Mouse (Mus musculus) hindbrain, embryonic 16.5 days (tissue): ENCODE data around the gene Smc5. TPM values are rescaled to one million over a fixed set of nuclear protein-coding genes. Genes with fewer than 3 reads are reported as not detected.

Experiments used
- ATAC-seq: fragments of 200-750 bp; cut with Nextera tagmentation; 2 replicates; pipeline ENCODE4 v1.8.0; 2017; ENCODE audit warnings: moderate TSS enrichment, moderate library complexity
- H3K27ac ChIP-seq: fragments of 300-500 bp; sonication (generic); 2 replicates; pipeline ENCODE4 v1.5.1; 2014; ENCODE audit warnings: low read depth, mild to moderate bottlenecking, control low read depth, low read length, moderate library complexity
- H3K27me3 ChIP-seq: fragments of 300-500 bp; sonication (generic); replicated peaks from 2 replicates; pipeline ENCODE4 v1.6.1; 2014; ENCODE audit warnings: low read length; ENCODE audit not compliant: control insufficient read depth, insufficient read depth
- H3K36me3 ChIP-seq: fragments of 300-500 bp; sonication (generic); 2 replicates; pipeline ENCODE4 v1.6.1; 2014; ENCODE audit warnings: mild to moderate bottlenecking, low read length, moderate library complexity, mixed read lengths; ENCODE audit not compliant: control insufficient read depth, insufficient read depth
- H3K4me1 ChIP-seq: fragments of 300-500 bp; sonication (generic); 2 replicates; pipeline ENCODE4 v1.6.1; 2014; ENCODE audit warnings: low read depth, low read length; ENCODE audit not compliant: control insufficient read depth, insufficient read depth
- H3K4me2 ChIP-seq: fragments of 300-500 bp; sonication (generic); 2 replicates; pipeline ENCODE4 v1.6.1; 2014; ENCODE audit warnings: mild to moderate bottlenecking, low read length, control low read depth, moderate library complexity
- H3K4me3 ChIP-seq: fragments of 300-500 bp; sonication (generic); 2 replicates; pipeline ENCODE4 v1.5.1; 2014; ENCODE audit warnings: mild to moderate bottlenecking, low read length, control low read depth, moderate library complexity
- H3K9ac ChIP-seq: fragments of 300-500 bp; sonication (generic); 2 replicates; pipeline ENCODE4 v1.6.1; 2014; ENCODE audit warnings: low read depth, mild to moderate bottlenecking, control low read depth, low read length, moderate library complexity
- H3K9me3 ChIP-seq: fragments of 300-500 bp; sonication (generic); 2 replicates; pipeline ENCODE4 v1.6.1; 2014; ENCODE audit warnings: mild to moderate bottlenecking, low read length, moderate library complexity; ENCODE audit not compliant: control insufficient read depth
- WGBS: fragments of 180-500 bp; shearing (Covaris S2); extraction: QIAGEN DNeasy Blood & Tissue Kit; methylation state at CpG from one replicate; pipeline ENCODE4 v1.1.7; 2014; 5-methylcytosine and 5-hydroxymethylcytosine counted together
- polyA plus RNA-seq: library from polyadenylated mRNA; unstranded; fragments of >200 nt; fragmentation: Nextera tagmentation; extraction: Ambion mirVana; gene quantifications from 2 replicates; pipeline ENCODE4 v1.2.1, GENCODE M21; 2015

The Smc5 gene
- polyA plus RNA-seq, 1 experiment from 2014 or later, result 21.2 TPM

- Histone ChIP-seq H3K36me3 (no peaks in the 10 kb centered on the region), H3K9ac (no peak overlapping the region), H3K9me3 (no peaks in the 10 kb centered on the region), H3K27ac (no peak overlapping the region), H3K27me3 (no peaks in the 10 kb centered on the region), H3K4me3 (no peak overlapping the region), H3K4me2 (no peak overlapping the region), H3K4me1 (no peaks in the 10 kb centered on the region)
- WGBS, result 72% methylated on average over 6 of the region's 6 CpGs
- ATAC-seq, result peak; percentile 45
Observed at GRCm38 (mm10) chr19:23162877-23163276, 110.8 kb downstream of the Smc5 start.

GRCm38 (mm10) chr19:23162387-23162809 lies 111.3 kb downstream of the Smc5 start:
- ATAC-seq, result 0 out of 2 replicates have a peak, but pooled peaks have one; percentile 6
- H3K4me2 ChIP-seq, result no peak overlapping the region
- H3K9ac ChIP-seq, result no peak overlapping the region
- H3K9me3 ChIP-seq, result no peaks in the 10 kb centered on the region
- H3K36me3 ChIP-seq, result no peaks in the 10 kb centered on the region
- H3K4me3 ChIP-seq, result no peak overlapping the region
- 30% methylated on average over 8 of the region's 8 CpGs for WGBS
- no peaks in the 10 kb centered on the region for H3K4me1 ChIP-seq
- H3K27me3 ChIP-seq, result no peaks in the 10 kb centered on the region
- H3K27ac ChIP-seq, result no peak overlapping the region

- Histone ChIP-seq H3K4me3 (no peak overlapping the region), H3K9me3 (no peaks in the 10 kb centered on the region), H3K36me3 (no peaks in the 10 kb centered on the region), H3K27ac (no peak overlapping the region), H3K27me3 (no peaks in the 10 kb centered on the region), H3K4me2 (no peak overlapping the region), H3K9ac (no peak overlapping the region), H3K4me1 (no peaks in the 10 kb centered on the region)
- ATAC-seq, result no peak
- WGBS, result 76% methylated on average over 10 of the region's 10 CpGs
Observed at GRCm38 (mm10) chr19:23159780-23160395, 113.8 kb downstream of the Smc5 start.

Other genes with a start within 250 kb of the Smc5 start
- gene Klf9, start 132.7 kb downstream of the Smc5 start, polyA plus RNA-seq, result 3.8 and 4.9 TPM in 2 replicates
- 2.5 and 2.6 TPM in 2 replicates for gene Mamdc2, start 174.5 kb upstream of the Smc5 start, polyA plus RNA-seq